Mouse (Mus musculus): ENCODE results near the gene Rxfp1.
A peak's percentile ranks its signal among the peaks of the same experiment; 100 is the strongest.

Gene Rxfp1

GRCm38 (mm10) chr3:79672188-79672587 lies 65.5 kb downstream of the Rxfp1 start:
- DNase-seq (ENCODE audit: low read depth in 1 of 2, low spot score in 2 of 2): no peak

GRCm38 (mm10) chr3:79670556-79670955 lies 67.1 kb downstream of the Rxfp1 start:
- no peak for DNase-seq (ENCODE audit: low read depth in 1 of 2, low spot score in 2 of 2)

GRCm38 (mm10) chr3:79664787-79665408 lies 72.8 kb downstream of the Rxfp1 start:
- no peak for DNase-seq (ENCODE audit: low read depth in 1 of 2, low spot score in 2 of 2)

DNA sequence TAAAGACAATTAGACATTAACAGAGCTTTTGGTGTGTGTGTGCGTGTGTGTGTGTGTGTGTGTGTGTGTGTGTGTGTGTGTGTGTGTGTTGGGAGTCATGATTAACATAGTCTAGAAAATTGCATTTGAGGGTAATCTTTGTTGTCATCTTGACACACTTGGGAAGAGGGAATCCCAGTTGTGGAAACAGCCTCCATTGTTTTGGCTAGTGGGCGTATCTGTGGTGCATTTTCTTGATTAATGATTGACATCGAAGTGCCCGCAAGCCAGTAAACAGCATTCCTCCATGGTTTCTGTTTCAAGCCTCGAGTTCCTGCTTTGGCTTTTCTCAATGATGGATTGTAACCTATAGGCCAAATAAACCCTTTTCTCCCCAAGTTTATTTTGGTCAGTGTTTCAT lies 81.0 kb downstream of the Rxfp1 start:
- DNase-seq (ENCODE audit: low read depth in 1 of 2, low spot score in 2 of 2): no peak

DNA sequence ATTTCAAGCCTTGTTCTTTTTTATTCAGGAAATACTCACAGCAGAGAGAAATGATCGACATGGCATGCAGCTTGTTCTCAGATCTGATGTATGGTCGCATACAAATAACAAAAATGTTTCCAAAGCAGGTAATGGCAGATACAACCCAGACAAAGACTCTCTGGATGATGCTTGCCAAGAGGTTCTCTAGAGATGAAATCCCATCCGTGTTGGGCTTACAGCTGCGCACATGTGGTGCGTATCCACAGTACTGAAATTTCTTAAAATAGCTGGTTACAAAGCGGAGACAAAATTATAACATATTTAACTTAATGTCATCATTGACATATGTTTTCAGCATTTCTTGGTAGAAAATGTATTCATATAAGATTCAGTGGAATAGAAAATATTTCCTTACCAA lies 85.6 kb downstream of the Rxfp1 start:
- no peak for DNase-seq (ENCODE audit: low read depth in 1 of 2, low spot score in 2 of 2)

DNA sequence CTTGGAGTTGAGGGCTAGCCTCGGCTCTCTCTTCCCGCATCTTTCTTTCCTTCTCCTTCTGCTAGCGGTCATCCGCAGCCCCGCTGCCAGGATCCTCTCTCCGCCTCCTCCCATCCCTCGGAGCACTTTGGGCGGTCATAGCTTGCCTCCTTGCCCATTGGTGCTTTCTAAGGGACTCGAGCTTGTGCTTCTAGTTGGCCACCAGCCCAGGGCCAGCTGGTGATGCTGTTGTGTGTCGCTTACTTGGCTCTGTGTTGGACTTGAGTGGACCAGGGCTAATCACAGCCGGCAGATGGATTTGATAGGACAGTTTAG lies 108.3 kb downstream of the Rxfp1 start, which contains the start of gene Etfdh:
TSS of gene Etfdh (minus strand) at position 85 of the 315 bp plus-strand sequence.
- DNase-seq (ENCODE audit: low read depth in 1 of 2, low spot score in 2 of 2): peak in 1 of 2 experiments; percentile 10

GRCm38 (mm10) chr3:79628561-79629415 lies 108.9 kb downstream of the Rxfp1 start, which contains the start of gene 4930579G24Rik:
TSS of gene 4930579G24Rik (plus strand) at chr3:79629079.
- DNase-seq (ENCODE audit: low read depth in 1 of 2, low spot score in 2 of 2): peak; percentile 87 to 96

DNA sequence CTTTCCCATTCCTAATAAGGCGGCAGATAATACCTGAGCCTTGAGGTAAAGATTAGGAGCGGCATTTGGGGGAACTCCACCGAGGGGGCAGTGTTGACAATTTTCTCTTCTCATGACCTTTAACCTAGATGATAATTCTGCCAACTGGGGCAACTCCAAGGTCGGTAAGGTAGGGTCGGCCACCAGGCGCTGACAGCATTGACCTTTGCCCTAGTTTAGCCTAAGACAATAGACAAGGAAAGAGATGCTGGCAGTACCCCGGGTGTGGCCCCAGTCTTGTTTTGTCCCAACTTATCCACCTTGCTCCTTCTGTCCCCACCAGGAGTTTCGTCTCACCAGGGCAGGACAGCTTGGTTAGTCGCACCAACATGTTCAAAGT lies 109.5 kb downstream of the Rxfp1 start:
- peak in 1 of 2 experiments; percentile 0 for DNase-seq (ENCODE audit: low read depth in 1 of 2, low spot score in 2 of 2)

DNA sequence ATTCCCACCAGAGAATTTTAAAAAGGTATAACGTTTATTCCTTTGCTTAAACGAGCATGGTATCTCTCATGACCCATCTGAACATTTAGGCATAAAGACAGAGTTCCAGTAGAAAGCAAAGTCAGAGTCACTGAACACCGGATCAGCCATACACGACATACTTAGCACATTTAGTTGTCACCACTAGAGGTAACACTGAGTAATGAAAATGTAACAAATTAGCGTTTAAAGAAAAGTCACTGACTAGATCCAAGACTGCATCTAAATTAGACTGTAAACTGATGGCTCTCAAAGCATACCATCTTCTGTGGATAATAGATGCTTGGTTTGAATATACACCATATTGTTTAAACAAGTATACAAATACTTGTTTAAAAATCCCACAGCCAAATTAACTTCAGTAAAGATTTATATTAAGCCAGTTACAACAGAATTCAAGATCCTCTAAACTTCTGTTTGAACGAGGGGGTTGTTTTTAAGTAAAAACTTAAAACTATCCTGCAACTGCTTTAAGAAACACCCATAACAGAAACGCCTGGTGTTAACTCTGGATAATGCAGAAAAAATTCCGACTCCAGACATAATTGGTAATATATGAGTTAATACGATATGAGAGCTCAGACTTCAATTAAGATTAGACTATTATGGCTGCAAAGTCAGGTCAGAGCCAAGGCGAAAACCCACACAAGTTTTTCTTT lies 110.0 kb downstream of the Rxfp1 start:
- DNase-seq (ENCODE audit: low read depth in 1 of 2, low spot score in 2 of 2): no peak

DNA sequence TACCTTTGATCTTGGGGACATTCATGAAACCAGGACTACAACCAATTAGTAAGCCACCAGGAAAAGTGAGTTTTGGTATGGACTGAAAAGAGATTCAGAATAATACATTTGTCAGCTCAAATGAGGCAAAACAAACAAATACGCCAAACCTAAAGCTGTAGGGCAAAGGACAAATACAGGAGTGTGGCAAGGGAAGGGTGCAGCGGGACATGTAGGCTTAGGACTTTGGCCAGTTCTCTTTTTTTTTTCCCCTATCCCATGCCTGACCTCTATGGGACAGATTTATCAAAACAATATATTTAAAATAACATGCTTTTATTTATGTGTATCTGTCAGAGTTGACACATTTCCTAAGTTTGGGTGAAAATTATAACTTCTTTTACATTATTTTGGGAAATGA lies 127.8 kb downstream of the Rxfp1 start:
- DNase-seq (ENCODE audit: low read depth in 1 of 2, low spot score in 2 of 2): no peak

- no peak for DNase-seq (ENCODE audit: low read depth in 1 of 2, low spot score in 2 of 2)
These were observed 142.2 kb downstream of the Rxfp1 start for GRCm38 (mm10) chr3:79595468-79595867.

- no peak for DNase-seq (ENCODE audit: low read depth in 1 of 2, low spot score in 2 of 2)
These were observed 145.7 kb downstream of the Rxfp1 start for GRCm38 (mm10) chr3:79591793-79592471.
